ENCODE assay signal across 13 mouse cellular contexts in genomic region chr11:98469761-98470714, GRCm38 (mm10). TPM values are rescaled to one million over a fixed set of nuclear protein-coding genes. Genes with fewer than 3 reads are reported as not detected.
A peak's percentile ranks its signal among the peaks of the same experiment; 100 is the strongest.
DNase-seq lines count a peak whose midpoint lies in the region; ATAC-seq and TF ChIP-seq lines count a peak whose summit lies in the region.
"Had no signal": no experiment of that assay in that cellular context is flagged by ENCODE, and none has a peak within 500 bp of the region (broad histone marks: within the 10 kb centered on the region; RNA-seq: fewer than 3 reads in every experiment).

No protein-coding gene starts in this region.

- in situ Hi-C loops in CH12.LX (cut with MboI; ENCODE audit: low pct_ligation_motif_present, low pct_unique_long_range_greater_than_20kb, low sequenced_read_pairs), result loop anchor here (5.0 kb wide), 1 partner anchor 192 kb away; the partner anchor contains the start of gene Gsdma

- no peak overlapping the region for H3K9ac ChIP-seq in kidney, embryonic 16.5 days (replicated peaks; ENCODE audit: low read length)
- H3K9ac ChIP-seq in CH12.LX (ENCODE audit: insufficient read depth, low read depth), result peak overlapping the region; percentile 51
- no peak overlapping the region for H3K9ac ChIP-seq in embryonic facial prominence, embryonic 11.5 days (replicated peaks; ENCODE audit: low read length)
- H3K9ac ChIP-seq in lung, postnatal 0 days (replicated peaks; ENCODE audit: low read depth), result no peak overlapping the region
- H3K9ac ChIP-seq: heart, embryonic 13.5 days; limb, embryonic 12.5 days; midbrain, embryonic 12.5 days had no signal

- H3K27ac ChIP-seq in kidney, embryonic 16.5 days (ENCODE audit: low read length), result peak overlapping the region; percentile 68
- peak overlapping the region; percentile 93 for H3K27ac ChIP-seq in CH12.LX (ENCODE audit: insufficient read depth, low read depth)
- 0 out of 2 replicates have a peak overlapping the region, but pooled peaks have one; percentile 2 for H3K27ac ChIP-seq in embryonic facial prominence, embryonic 11.5 days (replicated peaks; ENCODE audit: low read depth, low read length)
- H3K27ac ChIP-seq in limb, embryonic 10.5 days, result no peak overlapping the region
- no peak overlapping the region for H3K27ac ChIP-seq in lung, postnatal 0 days (ENCODE audit: low read length)
- H3K27ac ChIP-seq: heart, embryonic 13.5 days; limb, embryonic 12.5 days; midbrain, embryonic 12.5 days had no signal

- H3K4me2 ChIP-seq in kidney, embryonic 16.5 days (replicated peaks; ENCODE audit: low read depth, low read length), result no peak overlapping the region
- peak overlapping the region; percentile 33 for H3K4me2 ChIP-seq in CH12.LX (ENCODE audit: insufficient read depth, low read depth, poor library complexity, severe bottlenecking)
- no peak overlapping the region for H3K4me2 ChIP-seq in embryonic facial prominence, embryonic 11.5 days (ENCODE audit: low read depth, low read length)
- H3K4me2 ChIP-seq in lung, postnatal 0 days (replicated peaks; ENCODE audit: low read depth, low read length), result no peak overlapping the region
- H3K4me2 ChIP-seq: heart, embryonic 13.5 days; limb, embryonic 12.5 days; midbrain, embryonic 12.5 days had no signal

- ATAC-seq in kidney, embryonic 16.5 days (ENCODE audit: low FRiP score, low TSS enrichment), result peak; percentile 71
- ATAC-seq in embryonic facial prominence, embryonic 11.5 days (replicated peaks; ENCODE audit: insufficient number of reproducible peaks, low FRiP score, low TSS enrichment, low read depth), result peak; percentile 37; the same call in 1 of the 2 replicates
- no peak for ATAC-seq in lung, postnatal 0 days
- ATAC-seq: hindbrain, embryonic 16.5 days had no signal

- no peaks in the 10 kb centered on the region for H3K9me3 ChIP-seq in kidney, embryonic 16.5 days (ENCODE audit: low read length)
- no peaks in the 10 kb centered on the region for H3K9me3 ChIP-seq in CH12.LX (replicated peaks; ENCODE audit: low read length)
- H3K9me3 ChIP-seq in embryonic facial prominence, embryonic 11.5 days (replicated peaks; ENCODE audit: control insufficient read depth, low read length), result no peaks in the 10 kb centered on the region
- no peaks in the 10 kb centered on the region for H3K9me3 ChIP-seq in limb, embryonic 10.5 days (replicated peaks)
- no peaks in the 10 kb centered on the region for H3K9me3 ChIP-seq in lung, postnatal 0 days (ENCODE audit: low read length)
- H3K9me3 ChIP-seq: heart, embryonic 13.5 days; limb, embryonic 12.5 days; midbrain, embryonic 12.5 days had no signal

- no peak for DNase-seq in kidney, postnatal 10 days
- peak; percentile 71 for DNase-seq in CH12.LX (ENCODE audit: extremely low read depth)
- peak; percentile 54 for DNase-seq in embryonic facial prominence, embryonic 11.5 days (ENCODE audit: low spot score)
- DNase-seq in thymus, postnatal 0 days (ENCODE audit: low spot score), result peak; percentile 79
- DNase-seq in limb, embryonic 10.5 days (ENCODE audit: low spot score), result no peak
- DNase-seq in lung, adult 2 months, result no peak
- DNase-seq in lung, postnatal 0 days (ENCODE audit: low spot score), result no peak
- DNase-seq: cerebellum, adult 11-12 months had no signal

- TF ChIP-seq RAD21 in CH12.LX (IDR thresholded peaks at IDR 0.05; ENCODE audit: low read depth, low read length), result no peak

- WGBS in kidney, embryonic 16.5 days, result 44% methylated on average over 22 of the region's 22 CpGs
- WGBS in embryonic facial prominence, embryonic 11.5 days, result 68% methylated on average over 22 of the region's 22 CpGs
- WGBS in limb, embryonic 10.5 days, result 82% methylated on average over 22 of the region's 22 CpGs
- 52% methylated on average over 22 of the region's 22 CpGs for WGBS in lung, adult 2 months
- 47% methylated on average over 22 of the region's 22 CpGs for WGBS in lung, postnatal 0 days

- H3K79me2 ChIP-seq in CH12.LX (replicated peaks; ENCODE audit: control insufficient read depth, extremely low read depth, insufficient read depth, poor library complexity, severe bottlenecking), result peaks cover 98% of the 10 kb centered on the region

- H3K27me3 ChIP-seq in kidney, embryonic 16.5 days (ENCODE audit: insufficient read depth, low read length), result no peaks in the 10 kb centered on the region
- H3K27me3 ChIP-seq in CH12.LX (replicated peaks), result no peaks in the 10 kb centered on the region
- no peaks in the 10 kb centered on the region for H3K27me3 ChIP-seq in embryonic facial prominence, embryonic 11.5 days (ENCODE audit: control insufficient read depth, insufficient read depth, low read length)
- peaks cover 17% of the 10 kb centered on the region for H3K27me3 ChIP-seq in limb, embryonic 10.5 days (ENCODE audit: low read depth, poor library complexity, severe bottlenecking)
- H3K27me3 ChIP-seq in lung, postnatal 0 days (replicated peaks; ENCODE audit: insufficient read depth, low read length), result no peaks in the 10 kb centered on the region
- H3K27me3 ChIP-seq: midbrain, embryonic 12.5 days had no signal

- H3K4me3 ChIP-seq in kidney, embryonic 16.5 days (ENCODE audit: low read length), result no peak overlapping the region
- H3K4me3 ChIP-seq in CH12.LX (replicated peaks in 1 of 3; ENCODE audit: low read depth in 2 of 3, low read length in 2 of 3, poor library complexity in 1 of 3), result peak overlapping the region in 2 of 3 experiments; percentile 6 to 20
- no peak overlapping the region for H3K4me3 ChIP-seq in embryonic facial prominence, embryonic 11.5 days (ENCODE audit: low read depth, low read length)
- no peak overlapping the region for H3K4me3 ChIP-seq in limb, embryonic 10.5 days
- no peak overlapping the region for H3K4me3 ChIP-seq in lung, adult 2 months (replicated peaks; ENCODE audit: extremely low read depth, low read depth, low read length)
- no peak overlapping the region for H3K4me3 ChIP-seq in lung, postnatal 0 days (ENCODE audit: low read depth, low read length)
- H3K4me3 ChIP-seq: heart, embryonic 13.5 days; limb, embryonic 12.5 days; midbrain, embryonic 12.5 days had no signal

- no peak for TF ChIP-seq POLR2A in CH12.LX (IDR thresholded peaks at IDR 0.05; ENCODE audit: low read depth, low read length)
- no peak for TF ChIP-seq POLR2A in lung, adult 2 months (IDR thresholded peaks at IDR 0.05; ENCODE audit: borderline replicate concordance, extremely low read depth, low read depth, low read length)

- TF ChIP-seq EP300 in CH12.LX (IDR thresholded peaks at IDR 0.05; ENCODE audit: low read length), result peak; percentile 67
- no peak for TF ChIP-seq EP300 in lung, postnatal 0 days (IDR thresholded peaks at IDR 0.05)

- dilution Hi-C loops in CH12.LX (cut with MboI; ENCODE audit: extremely low pct_ligation_motif_present, extremely low pct_unique_long_range_greater_than_20kb, low sequenced_read_pairs), result no loop called here

- no peaks in the 10 kb centered on the region for H3K36me3 ChIP-seq in kidney, embryonic 16.5 days (ENCODE audit: insufficient read depth, low read length)
- H3K36me3 ChIP-seq in CH12.LX (replicated peaks in 1 of 2; ENCODE audit: control insufficient read depth in 1 of 2, insufficient read depth in 1 of 2, low read length in 1 of 2), result peaks cover 66 to 90% of the 10 kb centered on the region in 2 experiments
- H3K36me3 ChIP-seq in embryonic facial prominence, embryonic 11.5 days (replicated peaks; ENCODE audit: control insufficient read depth, insufficient read depth, low read depth, low read length), result no peaks in the 10 kb centered on the region
- no peaks in the 10 kb centered on the region for H3K36me3 ChIP-seq in limb, embryonic 10.5 days
- H3K36me3 ChIP-seq in lung, postnatal 0 days (ENCODE audit: insufficient read depth, low read length), result no peaks in the 10 kb centered on the region
- H3K36me3 ChIP-seq: heart, embryonic 13.5 days; limb, embryonic 12.5 days; midbrain, embryonic 12.5 days had no signal

- no peak for TF ChIP-seq CTCF in CH12.LX (conservative IDR thresholded peaks at IDR 0.05 in 1 of 2, IDR thresholded peaks at IDR 0.05 in 1 of 2; ENCODE audit: low read depth in 2 of 2, low read length in 2 of 2)
- no peak for TF ChIP-seq CTCF in lung, adult 2 months (IDR thresholded peaks at IDR 0.05; ENCODE audit: insufficient read depth, low read length)
- no peak for TF ChIP-seq CTCF in lung, postnatal 0 days (IDR thresholded peaks at IDR 0.05)

- H3K4me1 ChIP-seq in kidney, embryonic 16.5 days (ENCODE audit: insufficient read depth, low read length), result no peaks in the 10 kb centered on the region
- peaks cover 40 to 83% of the 10 kb centered on the region in 2 experiments for H3K4me1 ChIP-seq in CH12.LX (ENCODE audit: control insufficient read depth in 1 of 2, insufficient read depth in 2 of 2)
- no peaks in the 10 kb centered on the region for H3K4me1 ChIP-seq in embryonic facial prominence, embryonic 11.5 days (ENCODE audit: control insufficient read depth, insufficient read depth, low read length)
- peaks cover 9% of the 10 kb centered on the region; the same call in 1 of the 2 replicates for H3K4me1 ChIP-seq in limb, embryonic 10.5 days
- no peaks in the 10 kb centered on the region for H3K4me1 ChIP-seq in lung, adult 2 months (ENCODE audit: control insufficient read depth, insufficient read depth, low read length)
- no peaks in the 10 kb centered on the region for H3K4me1 ChIP-seq in lung, postnatal 0 days (ENCODE audit: insufficient read depth, low read depth, low read length)
- H3K4me1 ChIP-seq: heart, embryonic 13.5 days; limb, embryonic 12.5 days had no signal

RNA-seq across cellular contexts. Expression of gene Grb7, which starts 23.8 kb away (rescaled TPM):
- polyA plus RNA-seq in kidney, embryonic 16.5 days (2015; fragmentation: Nextera tagmentation; extraction: Ambion mirVana), result 86.2 and 87.7 TPM in 2 replicates
- total RNA-seq in CH12.LX (2012; rRNA removed), result 8.0 and 13.3 TPM in 2 replicates
- total RNA-seq in CH12.LX (2014; rRNA removed), result 3.0 and 4.5 TPM in 2 replicates
- 9.9 and 11.5 TPM in 2 replicates for polyA plus RNA-seq in CH12.LX (2012; ENCODE audit: insufficient read length, low read depth)
- polyA plus RNA-seq in embryonic facial prominence, embryonic 11.5 days (2014; fragmentation: Nextera tagmentation; extraction: Ambion mirVana), result 8.1 and 8.5 TPM in 2 replicates
- 3.7 and 4.5 TPM in 2 replicates for polyA plus RNA-seq in thymus, postnatal 0 days (2015; fragmentation: Nextera tagmentation; extraction: Ambion mirVana)
- polyA plus RNA-seq in limb, embryonic 10.5 days (2016; fragmentation: Nextera tagmentation; extraction: Ambion mirVana), result 6.4 and 9.5 TPM in 2 replicates
- polyA plus RNA-seq in lung, adult 2 months (2012; rRNA removed), result 48.0 and 48.9 TPM in 2 replicates
- 30.7 and 33.1 TPM in 2 replicates for polyA plus RNA-seq in lung, postnatal 0 days (2015; fragmentation: Nextera tagmentation; extraction: Ambion mirVana)

RNA-seq across cellular contexts. Expression of gene Mien1, which starts 31.2 kb away (rescaled TPM):
- 108 and 113 TPM in 2 replicates for polyA plus RNA-seq in kidney, embryonic 16.5 days (2015; fragmentation: Nextera tagmentation; extraction: Ambion mirVana)
- total RNA-seq in CH12.LX (2012; rRNA removed) (129 and 136 TPM in 2 replicates), CH12.LX (2014; rRNA removed) (80.3 and 84.7 TPM in 2 replicates)
- 94.6 and 109 TPM in 2 replicates for polyA plus RNA-seq in CH12.LX (2012; ENCODE audit: insufficient read length, low read depth)
- polyA plus RNA-seq in embryonic facial prominence, embryonic 11.5 days (2014; fragmentation: Nextera tagmentation; extraction: Ambion mirVana), result 89.3 and 95.6 TPM in 2 replicates
- 227 and 241 TPM in 2 replicates for polyA plus RNA-seq in thymus, postnatal 0 days (2015; fragmentation: Nextera tagmentation; extraction: Ambion mirVana)
- 76.8 and 81.3 TPM in 2 replicates for polyA plus RNA-seq in limb, embryonic 10.5 days (2016; fragmentation: Nextera tagmentation; extraction: Ambion mirVana)
- polyA plus RNA-seq in lung, adult 2 months (2012; rRNA removed), result 44.8 and 58.0 TPM in 2 replicates
- polyA plus RNA-seq in lung, postnatal 0 days (2015; fragmentation: Nextera tagmentation; extraction: Ambion mirVana), result 86.1 and 96.0 TPM in 2 replicates

RNA-seq across cellular contexts. Expression of gene Erbb2, which starts 57.8 kb away (rescaled TPM):
- 54.9 and 57.7 TPM in 2 replicates for polyA plus RNA-seq in kidney, embryonic 16.5 days (2015; fragmentation: Nextera tagmentation; extraction: Ambion mirVana)
- total RNA-seq in CH12.LX (2012; rRNA removed) (0.08 and 0.17 TPM in 2 replicates), CH12.LX (2014; rRNA removed) (not detected in 2 replicates)
- 0.06 TPM in 1 of 2 replicates, not detected in the other for polyA plus RNA-seq in CH12.LX (2012; ENCODE audit: insufficient read length, low read depth)
- 26.5 and 30.8 TPM in 2 replicates for polyA plus RNA-seq in embryonic facial prominence, embryonic 11.5 days (2014; fragmentation: Nextera tagmentation; extraction: Ambion mirVana)
- 2.5 and 3.1 TPM in 2 replicates for polyA plus RNA-seq in thymus, postnatal 0 days (2015; fragmentation: Nextera tagmentation; extraction: Ambion mirVana)
- 24.5 and 30.9 TPM in 2 replicates for polyA plus RNA-seq in limb, embryonic 10.5 days (2016; fragmentation: Nextera tagmentation; extraction: Ambion mirVana)
- 31.7 and 33.8 TPM in 2 replicates for polyA plus RNA-seq in lung, adult 2 months (2012; rRNA removed)
- polyA plus RNA-seq in lung, postnatal 0 days (2015; fragmentation: Nextera tagmentation; extraction: Ambion mirVana), result 21.2 and 23.6 TPM in 2 replicates

Comparison
In these comparisons a context has a peak if more than half of its experiments do, and no peak if none do; other contexts are left out.
1. H3K27ac ChIP-seq: peak in kidney, embryonic 16.5 days (single experiment), CH12.LX (single experiment) and embryonic facial prominence, embryonic 11.5 days (single experiment); none in limb, embryonic 10.5 days (single experiment) and lung, postnatal 0 days (single experiment).
2. H3K4me3 ChIP-seq: peak in CH12.LX (2 of 3); none in kidney, embryonic 16.5 days (single experiment), embryonic facial prominence, embryonic 11.5 days (single experiment), limb, embryonic 10.5 days (single experiment), lung, adult 2 months (single experiment) and lung, postnatal 0 days (single experiment).
3. DNase-seq: peak in CH12.LX (single experiment), embryonic facial prominence, embryonic 11.5 days (single experiment) and thymus, postnatal 0 days (single experiment); none in kidney, postnatal 10 days (single experiment), limb, embryonic 10.5 days (single experiment), lung, adult 2 months (single experiment) and lung, postnatal 0 days (single experiment).